Mouse (Mus musculus): ENCODE measurements around the gene Igfbp5. TPM values are rescaled to one million over a fixed set of nuclear protein-coding genes. Genes with fewer than 3 reads are reported as not detected.

Gene Igfbp5
- polyA plus RNA-seq (2015; fragmentation: Nextera tagmentation; extraction: Ambion mirVana) = 20.9 and 30.9 TPM in 2 replicates

DNA sequence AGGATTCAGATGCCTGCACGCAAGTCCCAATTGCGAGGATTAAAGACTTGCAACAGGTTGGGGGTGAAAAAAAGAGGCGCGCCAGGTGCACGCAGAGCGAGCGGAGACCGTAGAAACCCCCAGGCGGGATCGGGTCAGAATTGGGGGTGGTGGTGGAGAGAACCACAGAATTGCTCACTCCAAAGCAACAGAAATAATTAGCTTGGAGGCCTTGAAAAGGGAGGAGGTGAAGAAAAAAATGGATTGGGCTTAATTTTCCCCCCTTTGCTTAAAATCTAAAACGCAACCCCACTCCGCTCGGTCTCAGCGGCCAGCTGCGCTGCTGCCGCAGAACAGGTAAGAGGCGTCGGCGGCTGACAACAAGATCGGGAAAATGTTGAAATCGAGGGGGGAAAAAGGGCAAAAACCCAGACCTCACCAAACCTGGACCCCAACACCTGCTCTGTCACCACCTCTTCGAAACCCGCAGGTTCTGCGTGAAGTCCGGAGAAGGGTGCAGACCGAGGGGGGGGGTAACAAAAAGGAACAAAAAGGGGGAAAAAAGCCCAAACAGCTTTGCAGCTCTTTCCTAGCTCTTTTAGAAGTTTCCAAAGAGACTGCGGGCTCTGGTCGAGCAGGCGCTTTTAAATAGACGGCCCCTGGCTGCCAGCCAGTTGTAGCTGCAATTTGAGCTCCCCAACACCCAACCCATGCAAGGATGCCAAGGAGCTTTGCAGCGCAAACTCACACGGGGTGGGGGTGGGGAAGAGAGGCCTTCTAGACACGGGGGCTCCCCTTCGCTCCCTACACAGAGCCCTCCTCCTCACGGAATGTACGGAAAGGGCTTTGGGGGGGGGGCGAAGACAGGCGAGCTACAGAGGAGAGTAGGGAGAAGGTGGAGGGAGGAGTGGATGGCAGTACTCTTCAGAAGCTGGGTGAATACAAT is at the start of gene Igfbp5:
TSS of gene Igfbp5 (minus strand) at position 598 of the 925 bp plus-strand sequence.
- peaks cover 58% of the 10 kb centered on the region for H3K4me1 ChIP-seq
- H3K27ac ChIP-seq = peak within 1 kb of the TSS; percentile 74
- H3K27me3 ChIP-seq = 0 out of 2 replicates have a peak, but pooled peaks cover 3% of the 10 kb centered on the region
- H3K36me3 ChIP-seq (ENCODE audit: poor library complexity, severe bottlenecking) = no peaks in the 10 kb centered on the region
- ATAC-seq = peak; percentile 37
- H3K4me2 ChIP-seq = peak within 1 kb of the TSS; percentile 90
- peak within 1 kb of the TSS; percentile 71 for H3K9ac ChIP-seq
- H3K4me3 ChIP-seq = peak within 1 kb of the TSS; percentile 53
- no peaks in the 10 kb centered on the region for H3K9me3 ChIP-seq (replicated peaks)
- WGBS = under 1% methylated on average over 38 of the region's 38 CpGs

DNA sequence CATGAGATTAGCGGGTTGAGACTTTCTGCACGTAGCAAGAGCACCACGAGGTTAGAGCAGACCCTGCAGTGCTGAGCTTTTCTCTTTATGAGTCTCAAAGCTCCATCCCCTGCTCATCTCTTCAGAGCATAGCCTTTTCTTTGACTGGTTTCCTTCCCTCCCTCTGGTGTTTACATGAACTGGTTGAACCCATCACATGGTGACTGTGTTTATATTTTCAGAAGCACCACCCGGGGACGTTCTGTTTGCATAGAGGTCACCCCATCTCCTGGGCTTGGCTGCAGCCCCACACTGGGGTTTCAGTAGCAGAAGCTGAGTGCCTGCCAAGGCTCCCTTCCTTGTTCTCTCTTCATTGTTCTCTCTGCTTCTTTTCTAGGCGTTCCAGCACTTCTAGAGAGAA is 40.1 kb upstream of the Igfbp5 start:
- Histone ChIP-seq H3K27ac (no peak overlapping the region), H3K27me3 (no peaks in the 10 kb centered on the region), H3K4me1 (no peaks in the 10 kb centered on the region), H3K36me3 (ENCODE audit: poor library complexity, severe bottlenecking) (no peaks in the 10 kb centered on the region), H3K9me3 (replicated peaks) (no peaks in the 10 kb centered on the region), H3K4me2 (no peak overlapping the region), H3K4me3 (no peak overlapping the region), H3K9ac (no peak overlapping the region)
- no peak for ATAC-seq
- WGBS = 74% methylated on average over 6 of the region's 6 CpGs

DNA sequence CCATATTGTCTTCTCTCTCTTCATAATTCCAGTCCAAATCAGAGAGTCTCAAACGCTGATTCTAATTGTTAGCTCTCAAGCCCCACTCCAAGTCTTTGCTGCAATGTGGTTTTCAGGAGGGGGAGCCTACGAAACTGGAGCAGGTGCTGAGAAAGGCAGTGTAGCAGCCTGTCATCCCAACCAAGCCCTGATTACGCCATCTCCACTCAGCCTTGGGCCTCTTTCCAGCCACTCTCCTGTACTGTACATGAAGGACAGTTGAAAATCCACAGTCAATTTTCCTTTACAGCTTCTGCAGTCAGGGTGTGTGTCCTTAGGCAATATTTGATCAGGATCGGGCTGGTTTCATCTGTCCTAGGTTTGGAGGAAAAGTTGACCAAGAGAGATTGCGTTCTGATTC is 38.4 kb upstream of the Igfbp5 start:
- Histone ChIP-seq H3K4me2 (no peak overlapping the region), H3K4me3 (no peak overlapping the region), H3K9me3 (replicated peaks) (no peaks in the 10 kb centered on the region), H3K27me3 (no peaks in the 10 kb centered on the region), H3K9ac (no peak overlapping the region), H3K4me1 (no peaks in the 10 kb centered on the region), H3K36me3 (ENCODE audit: poor library complexity, severe bottlenecking) (no peaks in the 10 kb centered on the region), H3K27ac (no peak overlapping the region)
- ATAC-seq = no peak
- WGBS = 87% methylated on average over 5 of the region's 5 CpGs

DNA sequence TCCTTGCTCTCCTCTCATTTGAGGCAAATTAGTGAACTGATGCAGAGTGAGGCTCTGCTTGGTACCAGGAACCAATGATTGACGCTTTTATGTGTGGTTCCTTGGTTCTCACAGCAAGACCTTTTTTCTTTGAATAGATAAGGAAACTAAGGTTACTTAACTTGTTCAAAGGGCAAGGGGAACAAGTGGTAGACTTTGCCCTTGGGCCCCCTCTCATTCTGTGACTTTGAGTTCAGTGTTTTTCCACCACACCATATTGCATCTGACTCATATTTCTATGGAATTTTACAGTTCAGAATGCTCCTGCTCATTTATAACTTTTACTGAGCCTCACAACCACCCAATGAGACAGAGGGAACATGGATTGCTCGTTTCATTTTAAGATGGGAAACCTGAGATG is 21.1 kb upstream of the Igfbp5 start:
- ATAC-seq = no peak
- Histone ChIP-seq H3K27ac (no peak overlapping the region), H3K4me3 (no peak overlapping the region), H3K4me2 (no peak overlapping the region), H3K27me3 (no peaks in the 10 kb centered on the region), H3K4me1 (no peaks in the 10 kb centered on the region), H3K9ac (no peak overlapping the region), H3K9me3 (replicated peaks) (no peaks in the 10 kb centered on the region), H3K36me3 (ENCODE audit: poor library complexity, severe bottlenecking) (no peaks in the 10 kb centered on the region)
- 72% methylated on average over 2 of the region's 2 CpGs for WGBS

DNA sequence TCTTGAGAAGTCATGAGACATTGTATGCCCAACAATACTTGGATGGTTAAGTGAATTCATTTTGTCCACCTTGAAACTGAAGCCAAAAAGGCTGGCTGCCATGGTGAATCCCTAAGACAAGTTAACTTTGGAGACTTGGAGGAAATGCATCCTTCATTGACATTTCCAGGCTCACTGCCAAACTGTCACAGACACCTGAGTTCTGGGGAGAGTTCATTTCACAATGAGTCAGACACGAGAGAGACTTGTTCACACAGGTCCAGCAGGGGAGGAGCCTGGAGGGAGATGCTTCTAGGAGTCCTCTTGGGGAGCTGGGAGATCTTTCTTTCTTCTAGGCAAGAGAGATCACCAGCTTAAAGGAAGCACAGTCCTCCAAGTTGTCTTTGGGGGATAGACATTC is 13.2 kb upstream of the Igfbp5 start:
- no peak for ATAC-seq
- no peak overlapping the region for H3K4me2 ChIP-seq
- H3K4me1 ChIP-seq = no peaks in the 10 kb centered on the region
- no peak overlapping the region for H3K9ac ChIP-seq
- H3K27ac ChIP-seq = no peak overlapping the region
- 58% methylated on average over 1 of the region's 1 CpGs for WGBS
- no peaks in the 10 kb centered on the region for H3K27me3 ChIP-seq
- H3K36me3 ChIP-seq (ENCODE audit: poor library complexity, severe bottlenecking) = no peaks in the 10 kb centered on the region
- no peaks in the 10 kb centered on the region for H3K9me3 ChIP-seq (replicated peaks)
- H3K4me3 ChIP-seq = no peak overlapping the region

DNA sequence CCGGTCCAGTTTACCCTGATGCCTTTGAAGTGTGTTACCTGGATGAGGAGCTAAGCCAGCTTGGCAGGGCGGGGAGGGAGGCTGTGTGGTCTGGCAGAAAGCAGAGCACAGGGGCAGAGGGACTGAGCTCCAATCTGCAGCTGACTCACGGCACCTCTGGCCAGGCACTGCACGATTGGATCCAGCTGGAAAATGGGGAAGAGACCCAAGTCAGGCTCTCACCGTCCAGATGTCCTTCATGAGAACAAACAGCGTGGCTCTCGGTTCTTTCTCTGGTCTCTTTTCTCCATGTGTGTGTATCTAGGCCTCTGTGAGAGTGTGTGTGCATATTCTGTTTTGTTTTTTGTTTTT is 11.1 kb upstream of the Igfbp5 start:
- H3K9me3 ChIP-seq (replicated peaks) = no peaks in the 10 kb centered on the region
- no peak for ATAC-seq
- H3K4me2 ChIP-seq = no peak overlapping the region
- H3K4me3 ChIP-seq = no peak overlapping the region
- WGBS = 88% methylated on average over 7 of the region's 7 CpGs
- H3K27me3 ChIP-seq = no peaks in the 10 kb centered on the region
- H3K36me3 ChIP-seq (ENCODE audit: poor library complexity, severe bottlenecking) = no peaks in the 10 kb centered on the region
- no peak overlapping the region for H3K27ac ChIP-seq
- H3K4me1 ChIP-seq = no peaks in the 10 kb centered on the region
- H3K9ac ChIP-seq = no peak overlapping the region

DNA sequence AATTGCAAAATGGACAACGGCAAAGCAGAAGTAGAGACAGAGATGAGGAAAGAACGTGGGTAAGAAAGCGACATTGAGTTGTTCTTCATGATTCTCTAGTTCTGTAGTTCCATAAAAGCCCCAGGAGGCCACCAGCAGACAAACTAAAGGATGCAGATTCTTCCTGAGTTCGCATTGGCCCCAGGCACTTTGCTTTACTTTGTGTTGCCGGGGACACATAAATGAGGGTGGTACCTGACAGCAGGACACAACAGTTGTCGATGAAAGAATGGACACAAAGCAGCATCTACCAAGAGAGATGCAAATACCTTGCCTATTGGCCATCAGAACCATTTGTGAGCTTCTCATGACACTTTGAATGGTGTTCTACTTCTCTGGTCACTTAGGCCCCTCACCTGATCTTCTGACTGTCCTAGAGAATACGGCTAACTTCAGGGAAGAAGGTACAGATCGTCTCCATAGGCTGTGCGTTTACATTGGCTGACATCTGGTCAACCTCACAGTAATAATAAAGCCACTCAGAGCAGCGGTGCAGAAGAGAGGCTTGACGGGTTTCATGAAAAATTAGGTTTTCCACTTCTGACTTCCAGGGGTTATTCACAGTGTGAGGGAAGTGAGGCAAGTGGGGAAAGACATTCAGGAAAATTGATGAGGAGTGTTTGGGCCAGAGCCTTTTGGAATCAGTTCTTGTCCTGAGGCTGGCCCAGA is 10.6 kb upstream of the Igfbp5 start:
- no peak overlapping the region for H3K4me2 ChIP-seq
- H3K4me1 ChIP-seq = no peaks in the 10 kb centered on the region
- no peak overlapping the region for H3K4me3 ChIP-seq
- H3K36me3 ChIP-seq (ENCODE audit: poor library complexity, severe bottlenecking) = no peaks in the 10 kb centered on the region
- no peak overlapping the region for H3K9ac ChIP-seq
- ATAC-seq = no peak
- H3K9me3 ChIP-seq (replicated peaks) = no peaks in the 10 kb centered on the region
- no peaks in the 10 kb centered on the region for H3K27me3 ChIP-seq
- H3K27ac ChIP-seq = no peak overlapping the region
- 91% methylated on average over 11 of the region's 11 CpGs for WGBS

DNA sequence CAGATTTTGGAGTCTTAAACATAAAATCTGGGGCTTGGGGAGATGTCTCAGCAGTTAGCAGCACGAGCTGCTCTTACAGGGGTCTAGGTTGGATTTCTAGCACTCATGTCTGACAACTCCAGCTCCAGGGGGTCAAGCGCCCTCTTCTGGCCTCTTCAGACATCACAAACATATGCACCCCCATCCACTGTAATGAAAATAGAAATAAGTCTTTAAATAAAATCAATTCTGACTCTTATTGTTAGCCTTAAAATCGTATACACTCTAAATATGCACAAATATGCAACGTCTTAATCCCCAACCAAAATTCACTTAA is 4.6 kb upstream of the Igfbp5 start:
- 0 out of 2 replicates have a peak, but pooled peaks cover 3% of the 10 kb centered on the region for H3K27me3 ChIP-seq
- H3K9ac ChIP-seq = no peak overlapping the region
- no peak overlapping the region for H3K27ac ChIP-seq
- ATAC-seq = no peak
- 62% methylated on average over 4 of the region's 4 CpGs for WGBS
- H3K4me1 ChIP-seq = peaks cover 16% of the 10 kb centered on the region
- H3K36me3 ChIP-seq (ENCODE audit: poor library complexity, severe bottlenecking) = no peaks in the 10 kb centered on the region
- H3K4me2 ChIP-seq = no peak overlapping the region
- H3K9me3 ChIP-seq (replicated peaks) = no peaks in the 10 kb centered on the region
- no peak overlapping the region for H3K4me3 ChIP-seq

DNA sequence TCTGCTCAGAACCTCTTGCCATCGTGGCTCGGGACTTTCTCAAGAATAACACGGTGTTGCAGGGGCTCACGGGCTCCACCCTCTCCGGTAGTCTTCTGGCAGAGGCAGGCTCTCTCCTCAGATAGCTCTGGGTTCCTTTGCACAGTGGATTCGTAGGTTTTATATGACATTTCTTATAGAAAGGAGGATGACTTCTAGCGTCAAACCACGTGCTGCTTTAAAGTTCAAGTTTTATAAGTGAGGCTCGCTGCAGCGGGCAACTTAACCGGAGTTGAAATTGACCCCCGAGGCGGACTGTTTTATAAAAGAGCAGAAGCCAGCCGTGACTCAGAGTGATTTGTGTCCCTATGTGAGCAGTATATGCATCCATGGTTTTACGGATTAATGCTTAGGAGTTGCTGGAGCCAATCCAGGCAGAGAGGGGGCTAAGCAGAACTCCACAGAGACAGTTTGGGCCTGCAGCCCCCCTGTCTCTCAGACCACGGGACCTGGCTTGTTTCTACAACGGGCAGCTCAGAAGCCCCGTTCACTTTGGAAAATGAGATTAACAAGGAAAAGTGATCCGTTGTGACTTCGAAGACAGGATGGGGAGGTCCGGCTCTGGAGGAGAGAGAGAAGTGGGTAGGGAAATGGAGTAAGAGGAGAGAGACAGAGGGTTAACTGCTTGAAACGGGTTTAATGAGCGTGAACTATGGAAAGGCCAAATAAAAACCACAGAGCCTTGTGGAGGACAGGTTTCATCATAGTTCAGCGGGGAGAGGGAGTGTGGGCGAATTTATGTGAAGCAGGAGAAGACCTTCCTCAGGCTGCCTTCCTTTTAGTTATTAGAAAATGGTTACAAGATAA is 4.0 kb upstream of the Igfbp5 start:
- 74% methylated on average over 25 of the region's 25 CpGs for WGBS
- H3K9ac ChIP-seq = no peak overlapping the region
- H3K9me3 ChIP-seq (replicated peaks) = no peaks in the 10 kb centered on the region
- no peak overlapping the region for H3K27ac ChIP-seq
- 0 out of 2 replicates have a peak, but pooled peaks cover 3% of the 10 kb centered on the region for H3K27me3 ChIP-seq
- H3K4me2 ChIP-seq = peak overlapping the region; percentile 32; the same call in 1 of the 2 replicates
- no peaks in the 10 kb centered on the region for H3K36me3 ChIP-seq (ENCODE audit: poor library complexity, severe bottlenecking)
- H3K4me3 ChIP-seq = no peak overlapping the region
- ATAC-seq = no peak
- H3K4me1 ChIP-seq = peaks cover 22% of the 10 kb centered on the region

DNA sequence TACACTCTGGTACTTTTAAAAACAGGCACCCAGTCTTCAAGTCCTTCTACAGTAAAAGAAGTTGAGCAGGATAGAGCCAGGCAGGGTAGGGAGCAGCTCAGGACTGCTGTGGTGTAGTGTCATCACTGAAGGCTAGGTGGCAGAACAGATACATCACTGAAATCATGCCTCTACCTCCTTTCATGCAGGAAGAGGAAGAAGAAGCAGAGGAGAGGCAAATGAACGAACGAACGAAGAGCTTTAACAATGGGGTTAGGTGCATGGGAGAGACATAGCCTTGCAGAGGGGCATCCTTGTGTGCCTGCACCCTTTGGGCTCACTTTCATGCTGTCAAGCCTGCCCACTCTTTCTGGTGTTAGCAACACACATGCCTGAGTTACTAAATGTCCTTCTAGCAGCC is 3.2 kb upstream of the Igfbp5 start:
- H3K36me3 ChIP-seq (ENCODE audit: poor library complexity, severe bottlenecking) = no peaks in the 10 kb centered on the region
- peaks cover 30% of the 10 kb centered on the region for H3K4me1 ChIP-seq
- no peak overlapping the region for H3K9ac ChIP-seq
- H3K9me3 ChIP-seq (replicated peaks) = no peaks in the 10 kb centered on the region
- WGBS = 0% methylated on average over 3 of the region's 3 CpGs
- H3K27me3 ChIP-seq = 0 out of 2 replicates have a peak, but pooled peaks cover 3% of the 10 kb centered on the region
- H3K27ac ChIP-seq = no peak overlapping the region
- H3K4me2 ChIP-seq = peak overlapping the region; percentile 32; the same call in 1 of the 2 replicates
- ATAC-seq = no peak
- 0 out of 2 replicates have a peak overlapping the region, but pooled peaks have one; percentile 2 for H3K4me3 ChIP-seq

DNA sequence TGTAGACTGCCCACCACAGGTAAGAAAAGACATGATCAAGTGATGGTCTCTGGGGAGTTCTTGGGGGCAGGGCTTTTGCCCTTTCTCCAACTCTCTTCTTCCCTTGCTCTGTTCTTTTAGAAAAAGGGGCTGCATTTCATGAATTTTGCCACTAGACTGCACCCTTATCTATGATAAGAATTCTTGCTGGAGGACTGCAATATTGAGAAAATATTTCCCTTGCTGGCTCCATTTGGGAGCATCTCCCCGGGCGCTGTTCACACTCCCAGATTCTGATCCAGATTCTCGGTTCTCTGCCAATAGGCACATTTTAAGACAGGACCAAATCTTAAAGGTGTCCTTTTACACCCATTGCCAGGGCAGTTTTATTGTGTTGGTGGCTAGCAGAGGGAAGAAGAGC is 1.4 kb upstream of the Igfbp5 start:
- Histone ChIP-seq H3K36me3 (ENCODE audit: poor library complexity, severe bottlenecking) (no peaks in the 10 kb centered on the region), H3K9ac (no peak overlapping the region), H3K4me2 (no peak overlapping the region), H3K4me1 (peaks cover 43% of the 10 kb centered on the region), H3K27ac (no peak overlapping the region), H3K9me3 (replicated peaks) (no peaks in the 10 kb centered on the region), H3K27me3 (0 out of 2 replicates have a peak, but pooled peaks cover 3% of the 10 kb centered on the region), H3K4me3 (no peak overlapping the region)
- no peak for ATAC-seq
- WGBS = 42% methylated on average over 3 of the region's 3 CpGs

DNA sequence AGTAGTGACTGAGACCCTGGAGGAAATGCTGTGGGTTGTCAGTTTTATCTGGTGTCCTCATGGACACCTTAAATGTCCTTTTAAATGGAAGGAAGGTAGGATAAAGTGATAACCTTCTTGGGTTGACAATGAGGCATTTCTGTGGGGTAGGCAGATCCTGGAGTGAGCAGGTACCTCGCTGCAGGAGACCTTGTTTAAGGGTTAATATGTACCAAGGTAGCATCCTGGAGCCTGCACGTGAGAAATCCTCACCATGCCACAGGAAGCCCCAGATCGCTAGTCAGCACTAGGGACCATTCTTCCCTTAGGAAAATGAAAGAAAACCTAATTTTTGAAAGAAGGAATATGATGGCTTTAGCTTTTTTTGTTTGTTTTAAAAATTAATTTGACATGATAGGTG is 1.0 kb upstream of the Igfbp5 start:
- no peak overlapping the region for H3K4me3 ChIP-seq
- no peak overlapping the region for H3K9ac ChIP-seq
- no peaks in the 10 kb centered on the region for H3K36me3 ChIP-seq (ENCODE audit: poor library complexity, severe bottlenecking)
- ATAC-seq = no peak
- H3K4me1 ChIP-seq = peaks cover 47% of the 10 kb centered on the region
- H3K9me3 ChIP-seq (replicated peaks) = no peaks in the 10 kb centered on the region
- 0 out of 2 replicates have a peak, but pooled peaks cover 3% of the 10 kb centered on the region for H3K27me3 ChIP-seq
- H3K27ac ChIP-seq = no peak overlapping the region
- WGBS = 3% methylated on average over 3 of the region's 3 CpGs
- H3K4me2 ChIP-seq = peak overlapping the region; percentile 90

Measured in forebrain, embryonic 13.5 days (tissue).